Mouse (Mus musculus) myocyte (in vitro differentiated cells): ENCODE measurements around the gene Naa35. TPM values are rescaled to one million over a fixed set of nuclear protein-coding genes. Genes with fewer than 3 reads are reported as not detected.

Source experiments
- H3K27me3 ChIP-seq: one replicate; pipeline ENCODE4 v1.6.1; 2011; ENCODE audit not compliant: control insufficient read depth, insufficient read depth, insufficient read length
- H3K36me3 ChIP-seq: one replicate; pipeline ENCODE4 v1.6.1; 2011; ENCODE audit not compliant: control insufficient read depth, insufficient read depth
- H3K4me2 ChIP-seq: one replicate; pipeline ENCODE4 v1.6.1; 2011; ENCODE audit warnings: low read depth, control low read depth
- H3K4me3 ChIP-seq: one replicate; pipeline ENCODE4 v1.5.1; 2011; ENCODE audit warnings: mild to moderate bottlenecking, control low read depth, moderate library complexity
- H3K79me2 ChIP-seq: one replicate; pipeline ENCODE4 v1.6.1; 2011; ENCODE audit not compliant: control insufficient read depth, insufficient read depth
- H3ac ChIP-seq: one replicate; pipeline ENCODE4 v1.6.1; 2011; ENCODE audit not compliant: control insufficient read depth, insufficient read length
- CEBPB ChIP-seq: IDR thresholded peaks from 2 replicates; pipeline ENCODE4 v1.6.1; 2011; ENCODE audit warnings: mild to moderate bottlenecking, moderate library complexity; ENCODE audit not compliant: poor library complexity, insufficient read depth, severe bottlenecking
- E2F4 ChIP-seq: IDR thresholded peaks from one replicate; pipeline ENCODE4 v1.6.1; 2011; ENCODE audit warnings: mild to moderate bottlenecking, control low read depth, moderate library complexity; ENCODE audit not compliant: insufficient read depth
- MAX ChIP-seq: IDR thresholded peaks from one replicate; pipeline ENCODE4 v1.6.1; 2011; ENCODE audit warnings: low read depth, mild to moderate bottlenecking, control low read depth
- MYOD1 ChIP-seq, 3 experiments: IDR thresholded peaks; one replicate each; pipeline ENCODE4 v1.6.1; 2011; ENCODE audit warnings: control low read depth in 2 of 3, low read depth in 2 of 3, mild to moderate bottlenecking in 2 of 3, moderate library complexity in 1 of 3; ENCODE audit not compliant: insufficient read length in 2 of 3, control insufficient read depth in 1 of 3
- MYOG ChIP-seq, 3 experiments: IDR thresholded peaks; one replicate each; pipeline ENCODE4 v1.6.1; 2011; ENCODE audit warnings: control low read depth in 2 of 3, low read depth in 2 of 3, mild to moderate bottlenecking in 2 of 3; ENCODE audit not compliant: insufficient read length in 2 of 3, control insufficient read depth in 1 of 3, insufficient read depth in 1 of 3
- POLR2A ChIP-seq: IDR thresholded peaks from one replicate; pipeline ENCODE4 v1.6.1; 2011; ENCODE audit warnings: low read depth, mild to moderate bottlenecking, control low read depth, moderate library complexity; ENCODE audit not compliant: insufficient read length
- POLR2AphosphoS2 ChIP-seq: IDR thresholded peaks from one replicate; pipeline ENCODE4 v1.6.1; 2011; ENCODE audit warnings: low read depth, control low read depth; ENCODE audit not compliant: insufficient read length
- REST ChIP-seq: IDR thresholded peaks from one replicate; pipeline ENCODE4 v1.6.1; 2011; ENCODE audit warnings: mild to moderate bottlenecking, control low read depth, moderate library complexity; ENCODE audit not compliant: insufficient read depth, insufficient read length
- SRF ChIP-seq: IDR thresholded peaks from one replicate; pipeline ENCODE4 v1.6.1; 2011; ENCODE audit warnings: low read depth; ENCODE audit not compliant: control insufficient read depth, insufficient read length
- TCF12 ChIP-seq: IDR thresholded peaks from one replicate; pipeline ENCODE4 v1.6.1; 2011; ENCODE audit warnings: mild to moderate bottlenecking, control low read depth; ENCODE audit not compliant: poor library complexity, insufficient read depth, severe bottlenecking
- TCF3 ChIP-seq: IDR thresholded peaks from one replicate; pipeline ENCODE4 v1.6.1; 2011; ENCODE audit warnings: low read depth, control low read depth; ENCODE audit not compliant: insufficient read length
- USF1 ChIP-seq: IDR thresholded peaks from one replicate; pipeline ENCODE4 v1.6.1; 2011; ENCODE audit warnings: low read depth, mild to moderate bottlenecking, control low read depth, moderate library complexity
- polyA plus RNA-seq: library from polyadenylated mRNA; unstranded; fragments of >200 nt; fragmentation: generic; extraction: Trizol; gene quantifications from one replicate; pipeline ENCODE4 v1.2.1, GENCODE M21; 2012; ENCODE audit warnings: missing spikeins

Naa35 gene
- polyA plus RNA-seq, 1 experiment: 32.3 TPM

- no peaks in the 10 kb centered on the region for H3K79me2 ChIP-seq
- H3K4me3 ChIP-seq: no peak overlapping the region
- H3K36me3 ChIP-seq: no peaks in the 10 kb centered on the region
- H3ac ChIP-seq: no peak overlapping the region
- TF ChIP-seq MYOG (IDR thresholded peaks at IDR 0.05; ENCODE audit: control insufficient read depth in 1 of 3, insufficient read depth in 1 of 3, insufficient read length in 2 of 3, low read depth in 2 of 3): no peak
- TF ChIP-seq POLR2AphosphoS2: no peak
- TF ChIP-seq REST: no peak
- TF ChIP-seq SRF: no peak
- TF ChIP-seq MAX: no peak
- TF ChIP-seq POLR2A: no peak
- TF ChIP-seq CEBPB: no peak
- TF ChIP-seq USF1: no peak
- no peak for TF ChIP-seq MYOD1 (IDR thresholded peaks at IDR 0.05; ENCODE audit: control insufficient read depth in 1 of 3, insufficient read length in 2 of 3, low read depth in 2 of 3)
- no peak for TF ChIP-seq E2F4
- no peak for TF ChIP-seq TCF12
- TF ChIP-seq TCF3: no peak
- H3K27me3 ChIP-seq: no peaks in the 10 kb centered on the region
- H3K4me2 ChIP-seq: no peak overlapping the region
Measured at GRCm38 (mm10) chr13:59672248-59672647, 87.2 kb downstream of the Naa35 start.

GRCm38 (mm10) chr13:59673597-59673996, 88.5 kb downstream of the Naa35 start:
- no peak overlapping the region for H3ac ChIP-seq
- no peak overlapping the region for H3K4me3 ChIP-seq
- H3K79me2 ChIP-seq: no peaks in the 10 kb centered on the region
- no peaks in the 10 kb centered on the region for H3K36me3 ChIP-seq
- no peak overlapping the region for H3K4me2 ChIP-seq
- H3K27me3 ChIP-seq: no peaks in the 10 kb centered on the region
- TF ChIP-seq TCF12: no peak
- no peak for TF ChIP-seq POLR2AphosphoS2
- TF ChIP-seq SRF: no peak
- TF ChIP-seq MAX: no peak
- no peak for TF ChIP-seq E2F4

DNA sequence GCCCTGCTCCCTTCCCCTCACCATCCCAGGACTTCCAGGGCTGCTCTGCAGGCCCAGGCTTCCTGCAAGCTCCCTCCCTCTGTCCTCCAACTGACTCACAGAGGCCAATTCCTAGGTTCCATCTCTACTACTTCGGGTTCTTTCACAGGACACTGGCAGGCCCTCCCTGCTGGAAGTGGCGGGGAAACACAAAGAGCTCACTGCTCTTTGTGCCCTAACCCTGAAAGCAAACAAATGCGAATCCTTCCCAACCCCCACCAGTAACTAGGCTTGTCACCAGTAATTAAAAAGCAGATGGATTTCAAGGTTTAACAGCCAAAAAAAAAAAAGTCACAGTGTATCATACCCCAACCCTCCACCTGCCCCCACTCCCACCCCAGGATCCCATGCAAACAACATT, 89.2 kb downstream of the Naa35 start:
- peak overlapping the region; percentile 76 for H3K4me2 ChIP-seq
- TF ChIP-seq POLR2A: no peak
- H3K27me3 ChIP-seq: no peaks in the 10 kb centered on the region
- no peak overlapping the region for H3ac ChIP-seq
- peak overlapping the region; percentile 40 for H3K4me3 ChIP-seq
- no peaks in the 10 kb centered on the region for H3K36me3 ChIP-seq
- no peaks in the 10 kb centered on the region for H3K79me2 ChIP-seq

- H3K36me3 ChIP-seq: no peaks in the 10 kb centered on the region
- H3ac ChIP-seq: peak overlapping the region; percentile 47
- H3K4me3 ChIP-seq: peak overlapping the region; percentile 40
- H3K27me3 ChIP-seq: no peaks in the 10 kb centered on the region
- TF ChIP-seq TCF3 (no peak), USF1 (no peak), MAX (no peak), POLR2A (no peak), MYOD1 (IDR thresholded peaks at IDR 0.05; ENCODE audit: control insufficient read depth in 1 of 3, insufficient read length in 2 of 3, low read depth in 2 of 3) (no peak), E2F4 (no peak), SRF (no peak), MYOG (IDR thresholded peaks at IDR 0.05; ENCODE audit: control insufficient read depth in 1 of 3, insufficient read depth in 1 of 3, insufficient read length in 2 of 3, low read depth in 2 of 3) (no peak), CEBPB (no peak), POLR2AphosphoS2 (no peak), REST (no peak), TCF12 (no peak)
- H3K79me2 ChIP-seq: no peaks in the 10 kb centered on the region
- peak overlapping the region; percentile 76 for H3K4me2 ChIP-seq
Measured at GRCm38 (mm10) chr13:59674761-59675150, 89.7 kb downstream of the Naa35 start.

DNA sequence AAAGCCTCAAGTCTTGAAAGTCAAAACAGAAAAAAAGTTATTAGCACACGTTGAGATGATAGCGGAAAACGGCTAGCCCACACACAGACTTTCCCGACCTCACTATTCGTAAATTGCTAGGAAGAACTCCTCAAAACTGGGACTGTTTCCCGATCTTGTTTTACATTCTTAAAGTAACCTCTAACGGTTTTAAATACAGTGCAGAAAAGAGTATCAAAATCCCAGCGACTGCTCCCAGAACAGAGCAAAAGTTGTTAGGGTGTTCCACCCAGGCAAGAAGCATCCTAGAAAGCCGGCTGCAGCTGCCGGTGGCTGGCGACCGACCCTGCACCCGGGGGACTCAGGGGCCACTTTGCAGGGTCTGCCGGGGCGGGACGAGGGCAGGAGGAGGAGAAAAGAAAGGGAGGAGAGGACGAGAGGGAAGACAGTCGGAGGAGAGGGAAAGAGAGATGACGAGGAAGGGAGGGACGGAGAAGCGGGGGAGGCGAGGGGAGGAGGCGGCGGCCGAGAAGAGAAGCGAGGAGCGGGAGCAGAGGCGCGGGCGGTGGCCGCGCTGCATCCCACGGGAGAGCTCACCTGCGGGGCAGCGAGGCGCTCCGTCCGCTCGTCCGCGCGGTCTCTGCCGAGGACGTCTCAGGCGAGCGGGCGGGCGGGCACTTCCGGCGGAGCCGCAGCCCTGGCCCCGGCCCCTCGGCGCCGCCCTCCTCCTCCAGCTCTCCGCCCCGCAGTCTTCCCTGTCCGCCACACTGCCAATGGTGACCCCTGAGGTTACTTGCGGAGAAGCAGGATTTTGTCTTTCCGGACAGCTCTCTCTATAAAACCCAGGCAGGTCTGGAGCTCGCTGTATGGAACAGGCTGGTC, 90.3 kb downstream of the Naa35 start, which contains the start of gene Golm1:
Gene Golm1 (minus strand): TSS at position 661 of the 861 bp plus-strand sequence.
- no peaks in the 10 kb centered on the region for H3K36me3 ChIP-seq
- peak within 1 kb of the TSS; percentile 76 for H3K4me2 ChIP-seq
- H3K4me3 ChIP-seq: peak within 1 kb of the TSS; percentile 40
- no peaks in the 10 kb centered on the region for H3K27me3 ChIP-seq
- TF ChIP-seq POLR2AphosphoS2 (peak; percentile 74), REST (no peak), POLR2A (peak; percentile 84)
- H3K79me2 ChIP-seq: no peaks in the 10 kb centered on the region
- H3ac ChIP-seq: peak within 1 kb of the TSS; percentile 47
